Mouse (Mus musculus): ENCODE data around the gene Ncstn. TPM values are rescaled to one million over a fixed set of nuclear protein-coding genes. Genes with fewer than 3 reads are reported as not detected.
A peak's percentile ranks its signal among the peaks of the same experiment; 100 is the strongest.

The Ncstn gene
- polyA plus RNA-seq, 1 experiment from 2014 or later, result 91.3 TPM

DNA sequence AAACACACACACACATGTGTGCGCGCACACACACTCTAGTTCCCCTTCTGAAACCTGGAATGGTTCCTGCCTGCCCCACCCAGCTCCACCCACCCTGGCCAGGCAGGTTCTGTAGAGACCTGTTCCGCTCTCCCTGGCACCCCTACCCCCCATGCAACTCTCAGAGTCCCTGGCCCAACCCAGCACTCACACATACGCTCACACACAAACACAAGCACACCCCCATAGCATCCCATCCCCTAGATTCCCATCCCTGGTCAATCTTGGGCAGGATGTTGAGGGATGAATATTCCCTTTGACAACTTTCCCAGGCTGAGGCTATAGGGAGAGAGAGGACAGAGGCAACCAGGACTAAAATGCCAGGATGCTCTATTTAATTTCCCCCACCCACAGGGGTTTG is 63.3 kb downstream of the Ncstn start:
- ATAC-seq (ENCODE audit: low read depth) (peak; percentile 64), DNase-seq (ENCODE audit: low spot score) (peak; percentile 49)
- Histone ChIP-seq H3K4me2 (ENCODE audit: low read depth, low read length) (no peak overlapping the region), H3K9ac (ENCODE audit: low read depth, low read length) (no peak overlapping the region), H3K9me3 (ENCODE audit: control insufficient read depth, low read length) (no peaks in the 10 kb centered on the region), H3K27me3 (replicated peaks; ENCODE audit: control insufficient read depth, insufficient read depth, low read length) (no peaks in the 10 kb centered on the region), H3K4me3 (ENCODE audit: low read depth, low read length) (no peak overlapping the region), H3K27ac (replicated peaks; ENCODE audit: low read depth, low read length) (peak overlapping the region; percentile 48; the same call in 1 of the 2 replicates), H3K36me3 (ENCODE audit: control insufficient read depth, insufficient read depth, low read length) (0 out of 2 replicates have a peak, but pooled peaks cover 7% of the 10 kb centered on the region), H3K4me1 (ENCODE audit: control insufficient read depth, insufficient read depth, low read length) (peaks cover 54% of the 10 kb centered on the region)
- WGBS, result 79% methylated on average over 4 of the region's 4 CpGs

GRCm38 (mm10) chr1:172018336-172019311 is 64.0 kb downstream of the Ncstn start:
- peak overlapping the region; percentile 35; the same call in 1 of the 2 replicates for H3K27ac ChIP-seq (replicated peaks; ENCODE audit: low read depth, low read length)
- H3K4me3 ChIP-seq (ENCODE audit: low read depth, low read length), result no peak overlapping the region
- H3K4me1 ChIP-seq (ENCODE audit: control insufficient read depth, insufficient read depth, low read length), result peaks cover 49% of the 10 kb centered on the region
- H3K36me3 ChIP-seq (ENCODE audit: control insufficient read depth, insufficient read depth, low read length), result 0 out of 2 replicates have a peak, but pooled peaks cover 7% of the 10 kb centered on the region
- no peaks in the 10 kb centered on the region for H3K9me3 ChIP-seq (ENCODE audit: control insufficient read depth, low read length)
- H3K9ac ChIP-seq (ENCODE audit: low read depth, low read length), result no peak overlapping the region
- H3K27me3 ChIP-seq (replicated peaks; ENCODE audit: control insufficient read depth, insufficient read depth, low read length), result no peaks in the 10 kb centered on the region
- ATAC-seq (ENCODE audit: low read depth) (peak; percentile 63), DNase-seq (ENCODE audit: low spot score) (peak; percentile 74)
- H3K4me2 ChIP-seq (ENCODE audit: low read depth, low read length), result no peak overlapping the region
- WGBS, result 84% methylated on average over 9 of the region's 9 CpGs

- no peak for ATAC-seq (ENCODE audit: low read depth)
- WGBS, result 69% methylated on average over 6 of the region's 6 CpGs
- peak overlapping the region; percentile 72 for H3K27ac ChIP-seq (replicated peaks; ENCODE audit: low read depth, low read length)
- H3K4me1 ChIP-seq (ENCODE audit: control insufficient read depth, insufficient read depth, low read length), result peaks cover 49% of the 10 kb centered on the region
- H3K9ac ChIP-seq (ENCODE audit: low read depth, low read length), result 0 out of 2 replicates have a peak overlapping the region, but pooled peaks have one; percentile 9
- no peak overlapping the region; the same call in 1 of the 2 replicates for H3K4me2 ChIP-seq (ENCODE audit: low read depth, low read length)
- DNase-seq (ENCODE audit: low spot score), result no peak
- no peaks in the 10 kb centered on the region for H3K9me3 ChIP-seq (ENCODE audit: control insufficient read depth, low read length)
- no peaks in the 10 kb centered on the region for H3K27me3 ChIP-seq (replicated peaks; ENCODE audit: control insufficient read depth, insufficient read depth, low read length)
- no peak overlapping the region for H3K4me3 ChIP-seq (ENCODE audit: low read depth, low read length)
- peaks cover 13% of the 10 kb centered on the region; the same call in 1 of the 2 replicates for H3K36me3 ChIP-seq (ENCODE audit: control insufficient read depth, insufficient read depth, low read length)
Observed at GRCm38 (mm10) chr1:172017517-172018070, 65.0 kb downstream of the Ncstn start.

- peak; percentile 62 for ATAC-seq (ENCODE audit: low read depth)
- peaks cover 10% of the 10 kb centered on the region for H3K36me3 ChIP-seq (ENCODE audit: control insufficient read depth, insufficient read depth, low read length)
- DNase-seq (ENCODE audit: low spot score), result peak; percentile 80
- 18% methylated on average over 6 of the region's 6 CpGs for whole genome bisulfite sequencing
- H3K4me2 ChIP-seq (ENCODE audit: low read depth, low read length), result peak overlapping the region; percentile 34; the same call in 1 of the 2 replicates
- H3K27ac ChIP-seq (replicated peaks; ENCODE audit: low read depth, low read length), result peak overlapping the region; percentile 72
- H3K27me3 ChIP-seq (replicated peaks; ENCODE audit: control insufficient read depth, insufficient read depth, low read length), result no peaks in the 10 kb centered on the region
- H3K9me3 ChIP-seq (ENCODE audit: control insufficient read depth, low read length), result no peaks in the 10 kb centered on the region
- no peak overlapping the region for H3K4me3 ChIP-seq (ENCODE audit: low read depth, low read length)
- 0 out of 2 replicates have a peak overlapping the region, but pooled peaks have one; percentile 43 for H3K9ac ChIP-seq (ENCODE audit: low read depth, low read length)
- H3K4me1 ChIP-seq (ENCODE audit: control insufficient read depth, insufficient read depth, low read length), result peaks cover 45% of the 10 kb centered on the region
Observed at GRCm38 (mm10) chr1:172016660-172017516, 65.7 kb downstream of the Ncstn start.

DNA sequence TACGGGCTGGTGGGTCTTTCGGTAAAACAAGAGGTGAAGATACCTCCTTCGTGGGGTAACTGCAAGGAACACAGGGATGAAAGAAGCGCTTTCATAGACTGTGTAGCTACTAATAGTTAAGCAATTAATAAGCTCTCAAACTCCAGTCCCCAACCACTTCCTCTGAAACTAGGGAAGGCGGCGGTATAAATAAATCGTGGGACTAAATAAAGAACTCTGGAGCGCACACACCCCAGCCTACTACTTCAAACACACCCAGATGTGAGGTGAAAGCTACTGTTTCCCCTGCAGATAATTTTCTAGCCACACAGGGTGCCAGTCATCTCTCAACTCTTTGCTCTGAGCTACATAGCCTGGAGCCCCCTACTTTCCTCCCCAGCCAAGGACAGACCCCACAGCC is 66.6 kb downstream of the Ncstn start:
- peaks cover 18% of the 10 kb centered on the region for H3K36me3 ChIP-seq (ENCODE audit: control insufficient read depth, insufficient read depth, low read length)
- no peaks in the 10 kb centered on the region for H3K9me3 ChIP-seq (ENCODE audit: control insufficient read depth, low read length)
- no peak overlapping the region for H3K4me2 ChIP-seq (ENCODE audit: low read depth, low read length)
- H3K27ac ChIP-seq (replicated peaks; ENCODE audit: low read depth, low read length), result peak overlapping the region; percentile 72
- 73% methylated on average over 8 of the region's 8 CpGs for WGBS
- ATAC-seq (ENCODE audit: low read depth), result no peak
- no peaks in the 10 kb centered on the region for H3K27me3 ChIP-seq (replicated peaks; ENCODE audit: control insufficient read depth, insufficient read depth, low read length)
- 0 out of 2 replicates have a peak overlapping the region, but pooled peaks have one; percentile 43 for H3K9ac ChIP-seq (ENCODE audit: low read depth, low read length)
- no peak for DNase-seq (ENCODE audit: low spot score)
- H3K4me3 ChIP-seq (ENCODE audit: low read depth, low read length), result no peak overlapping the region
- H3K4me1 ChIP-seq (ENCODE audit: control insufficient read depth, insufficient read depth, low read length), result peaks cover 44% of the 10 kb centered on the region

Other genes with a start within 250 kb of the Ncstn start
- 2.6 and 3.0 TPM in 2 replicates for gene Cd84, start 243.1 kb downstream of the Ncstn start, polyA plus RNA-seq (2014; fragmentation: Nextera tagmentation; extraction: Ambion mirVana)
- not detected in 2 replicates for gene Gm10521, start 187.1 kb downstream of the Ncstn start, polyA plus RNA-seq (2014; fragmentation: Nextera tagmentation; extraction: Ambion mirVana)
- 0.50 and 0.52 TPM in 2 replicates for gene Slamf6, start 165.3 kb downstream of the Ncstn start, polyA plus RNA-seq (2014; fragmentation: Nextera tagmentation; extraction: Ambion mirVana)
- gene Vangl2, start 54.4 kb downstream of the Ncstn start, polyA plus RNA-seq (2014; fragmentation: Nextera tagmentation; extraction: Ambion mirVana), result 13.5 and 16.7 TPM in 2 replicates
- gene Nhlh1, start 25.2 kb downstream of the Ncstn start, polyA plus RNA-seq (2014; fragmentation: Nextera tagmentation; extraction: Ambion mirVana), result 1.6 and 1.9 TPM in 2 replicates
- gene Copa, start 266 bp downstream of the Ncstn start, polyA plus RNA-seq (2014; fragmentation: Nextera tagmentation; extraction: Ambion mirVana), result 227 and 230 TPM in 2 replicates
- gene Pex19, start 44.0 kb upstream of the Ncstn start, polyA plus RNA-seq (2014; fragmentation: Nextera tagmentation; extraction: Ambion mirVana), result 130 and 148 TPM in 2 replicates
- gene Dcaf8, start 65.3 kb upstream of the Ncstn start, polyA plus RNA-seq (2014; fragmentation: Nextera tagmentation; extraction: Ambion mirVana), result 102 and 119 TPM in 2 replicates
- gene Pea15a, start 124.0 kb upstream of the Ncstn start, polyA plus RNA-seq (2014; fragmentation: Nextera tagmentation; extraction: Ambion mirVana), result 149 and 150 TPM in 2 replicates
- 39.4 and 74.3 TPM in 2 replicates for gene Casq1, start 137.1 kb upstream of the Ncstn start, polyA plus RNA-seq (2014; fragmentation: Nextera tagmentation; extraction: Ambion mirVana)
- 0.05 TPM in 1 of 2 replicates, not detected in the other for gene Atp1a4, start 175.6 kb upstream of the Ncstn start, polyA plus RNA-seq (2014; fragmentation: Nextera tagmentation; extraction: Ambion mirVana)
- 57.2 and 60.4 TPM in 2 replicates for gene Igsf8, start 178.8 kb upstream of the Ncstn start, polyA plus RNA-seq (2014; fragmentation: Nextera tagmentation; extraction: Ambion mirVana)
- gene Atp1a2, start 215.3 kb upstream of the Ncstn start, polyA plus RNA-seq (2014; fragmentation: Nextera tagmentation; extraction: Ambion mirVana), result 5.6 and 6.2 TPM in 2 replicates
- 0.06 TPM in 1 of 2 replicates, not detected in the other for gene Kcnj9, start 246.5 kb upstream of the Ncstn start, polyA plus RNA-seq (2014; fragmentation: Nextera tagmentation; extraction: Ambion mirVana)